Mouse (Mus musculus): ENCODE measurements at regions not wholly inside any gene's neighbourhood (a gene's known extent, or its start where the extent isn't known, plus 50 kb on each side); places are given as distances from the start of the nearest gene placed in this dataset.

- no peak for TF ChIP-seq POLR2A (IDR thresholded peaks at IDR 0.05; ENCODE audit: insufficient read depth, low read length)
- no peak for TF ChIP-seq CTCF (IDR thresholded peaks at IDR 0.05; ENCODE audit: low read depth, low read length)
- TF ChIP-seq EP300 (IDR thresholded peaks at IDR 0.05; ENCODE audit: insufficient read depth, low read depth, low read length) = peak; percentile 98
Measured at GRCm38 (mm10) chr16:18724706-18725105, 51.9 kb upstream of the Cldn5 start.

Data from ES-Bruce4 (cell line).